Mouse (Mus musculus) limb, embryonic 11.5 days (tissue): ENCODE results near the gene Farp1. TPM values are rescaled to one million over a fixed set of nuclear protein-coding genes. Genes with fewer than 3 reads are reported as not detected.

ENCODE experiments used
- ATAC-seq: fragments of 200-750 bp; cut with Nextera tagmentation; 2 replicates; pipeline ENCODE4 v1.8.0; 2017; ENCODE audit warnings: low read depth; ENCODE audit not compliant: insufficient number of reproducible peaks, low FRiP score, low TSS enrichment
- DNase-seq: peaks from one replicate; pipeline ENCODE4 v3.0.0-alpha.2; 2015; ENCODE audit warnings: low spot score
- H3K27ac ChIP-seq: fragments of 300-500 bp; sonication (generic); replicated peaks from 2 replicates; pipeline ENCODE4 v1.5.1; 2014; ENCODE audit warnings: low read depth, mild to moderate bottlenecking, low read length
- H3K27me3 ChIP-seq: fragments of 300-500 bp; sonication (generic); 2 replicates; pipeline ENCODE4 v1.6.1; 2014; ENCODE audit warnings: mild to moderate bottlenecking, low read length, mixed read lengths; ENCODE audit not compliant: control insufficient read depth, insufficient read depth
- H3K36me3 ChIP-seq: fragments of 300-500 bp; sonication (generic); 2 replicates; pipeline ENCODE4 v1.6.1; 2014; ENCODE audit warnings: mild to moderate bottlenecking, low read length, moderate library complexity, mixed read lengths; ENCODE audit not compliant: control insufficient read depth, insufficient read depth
- H3K4me1 ChIP-seq: fragments of 300-500 bp; sonication (generic); 2 replicates; pipeline ENCODE4 v1.6.1; 2014; ENCODE audit warnings: low read length, mixed read lengths; ENCODE audit not compliant: control insufficient read depth, insufficient read depth
- H3K4me2 ChIP-seq: fragments of 300-500 bp; sonication (generic); 2 replicates; pipeline ENCODE4 v1.6.1; 2014; ENCODE audit warnings: low read depth, mild to moderate bottlenecking, moderate library complexity; ENCODE audit not compliant: severe bottlenecking
- H3K4me3 ChIP-seq: fragments of 300-500 bp; sonication (generic); 2 replicates; pipeline ENCODE4 v1.5.1; 2014; ENCODE audit warnings: low read depth, low read length
- H3K9ac ChIP-seq: fragments of 300-500 bp; sonication (generic); 2 replicates; pipeline ENCODE4 v1.6.1; 2014; ENCODE audit warnings: mild to moderate bottlenecking, low read length
- H3K9me3 ChIP-seq: fragments of 300-500 bp; sonication (generic); 2 replicates; pipeline ENCODE4 v1.6.1; 2016; ENCODE audit warnings: low read length; ENCODE audit not compliant: control insufficient read depth
- WGBS: fragments of 180-500 bp; shearing (Covaris S2); extraction: QIAGEN DNeasy Blood & Tissue Kit; methylation state at CpG from one replicate; pipeline ENCODE4 v1.1.7; 2014; 5-methylcytosine and 5-hydroxymethylcytosine counted together
- polyA plus RNA-seq: library from polyadenylated mRNA; unstranded; fragments of >200 nt; fragmentation: Nextera tagmentation; extraction: Ambion mirVana; gene quantifications from 2 replicates; pipeline ENCODE4 v1.2.1, GENCODE M21; 2014

The Farp1 gene
- polyA plus RNA-seq, 1 experiment from 2014 or later = 57.6 TPM

- no peaks in the 10 kb centered on the region for H3K27me3 ChIP-seq
- ATAC-seq (no peak), DNase-seq (no peak)
- H3K9ac ChIP-seq = no peak overlapping the region
- H3K4me3 ChIP-seq = no peak overlapping the region
- H3K36me3 ChIP-seq = peaks cover 10% of the 10 kb centered on the region
- no peaks in the 10 kb centered on the region for H3K4me1 ChIP-seq
- WGBS = 72% methylated on average over 2 of the region's 2 CpGs
- no peak overlapping the region for H3K4me2 ChIP-seq
- H3K9me3 ChIP-seq = no peaks in the 10 kb centered on the region
- no peak overlapping the region for H3K27ac ChIP-seq
These were observed 47.8 kb downstream of the Farp1 start for GRCm38 (mm10) chr14:121082793-121083192.

- H3K36me3 ChIP-seq = peaks cover 10% of the 10 kb centered on the region
- H3K27ac ChIP-seq = no peak overlapping the region
- WGBS = 71% methylated on average over 3 of the region's 3 CpGs
- H3K4me2 ChIP-seq = no peak overlapping the region
- no peaks in the 10 kb centered on the region for H3K27me3 ChIP-seq
- no peaks in the 10 kb centered on the region for H3K9me3 ChIP-seq
- ATAC-seq = no peak
- no peak for DNase-seq
- H3K9ac ChIP-seq = no peak overlapping the region
- no peak overlapping the region for H3K4me3 ChIP-seq
- H3K4me1 ChIP-seq = no peaks in the 10 kb centered on the region
These were observed 48.4 kb downstream of the Farp1 start for GRCm38 (mm10) chr14:121083352-121083751.

GRCm38 (mm10) chr14:121092517-121092916 lies 57.5 kb downstream of the Farp1 start:
- Histone ChIP-seq H3K4me1 (peaks cover 14% of the 10 kb centered on the region; the same call in 1 of the 2 replicates), H3K27ac (peak overlapping the region; percentile 52), H3K4me2 (no peak overlapping the region), H3K4me3 (no peak overlapping the region), H3K36me3 (peaks cover 10% of the 10 kb centered on the region), H3K9me3 (peaks cover 2% of the 10 kb centered on the region; the same call in 1 of the 2 replicates), H3K27me3 (no peaks in the 10 kb centered on the region), H3K9ac (no peak overlapping the region)
- 51% methylated on average over 9 of the region's 9 CpGs for WGBS
- DNase-seq = peak; percentile 42
- peak; percentile 46; the same call in 1 of the 2 replicates for ATAC-seq

GRCm38 (mm10) chr14:121093860-121094259 lies 58.9 kb downstream of the Farp1 start:
- Histone ChIP-seq H3K4me3 (no peak overlapping the region), H3K9ac (no peak overlapping the region), H3K4me1 (peaks cover 18% of the 10 kb centered on the region), H3K9me3 (peaks cover 2% of the 10 kb centered on the region; the same call in 1 of the 2 replicates), H3K4me2 (no peak overlapping the region), H3K27me3 (no peaks in the 10 kb centered on the region), H3K36me3 (peaks cover 6% of the 10 kb centered on the region), H3K27ac (no peak overlapping the region)
- DNase-seq (no peak), ATAC-seq (no peak)
- whole genome bisulfite sequencing = 88% methylated on average over 6 of the region's 6 CpGs

- H3K9ac ChIP-seq = no peak overlapping the region
- no peak for ATAC-seq
- no peak overlapping the region for H3K4me2 ChIP-seq
- no peak overlapping the region for H3K4me3 ChIP-seq
- 0 out of 2 replicates have a peak, but pooled peaks cover 2% of the 10 kb centered on the region for H3K36me3 ChIP-seq
- H3K9me3 ChIP-seq = no peaks in the 10 kb centered on the region
- DNase-seq = no peak
- peaks cover 8% of the 10 kb centered on the region for H3K4me1 ChIP-seq
- no peak overlapping the region for H3K27ac ChIP-seq
- WGBS = 84% methylated on average over 12 of the region's 12 CpGs
- no peaks in the 10 kb centered on the region for H3K27me3 ChIP-seq
These were observed 62.8 kb downstream of the Farp1 start for GRCm38 (mm10) chr14:121097640-121098435.

GRCm38 (mm10) chr14:121099120-121099519 lies 64.1 kb downstream of the Farp1 start:
- DNase-seq (no peak), ATAC-seq (no peak)
- Histone ChIP-seq H3K27ac (no peak overlapping the region), H3K4me2 (no peak overlapping the region), H3K4me3 (no peak overlapping the region), H3K4me1 (peaks cover 13% of the 10 kb centered on the region), H3K27me3 (no peaks in the 10 kb centered on the region), H3K9ac (no peak overlapping the region), H3K36me3 (no peaks in the 10 kb centered on the region; the same call in 1 of the 2 replicates), H3K9me3 (no peaks in the 10 kb centered on the region)
- 84% methylated on average over 8 of the region's 8 CpGs for WGBS

- DNase-seq = no peak
- peaks cover 21% of the 10 kb centered on the region for H3K4me1 ChIP-seq
- no peaks in the 10 kb centered on the region for H3K27me3 ChIP-seq
- no peak overlapping the region for H3K27ac ChIP-seq
- no peak overlapping the region for H3K9ac ChIP-seq
- no peak overlapping the region for H3K4me3 ChIP-seq
- ATAC-seq = no peak
- H3K4me2 ChIP-seq = no peak overlapping the region
- H3K9me3 ChIP-seq = no peaks in the 10 kb centered on the region
- no peaks in the 10 kb centered on the region; the same call in 1 of the 2 replicates for H3K36me3 ChIP-seq
- WGBS = 67% methylated on average over 2 of the region's 2 CpGs
These were observed 64.9 kb downstream of the Farp1 start for GRCm38 (mm10) chr14:121099876-121100275.

- Histone ChIP-seq H3K9me3 (no peaks in the 10 kb centered on the region), H3K27me3 (no peaks in the 10 kb centered on the region), H3K9ac (no peak overlapping the region), H3K36me3 (no peaks in the 10 kb centered on the region; the same call in 1 of the 2 replicates), H3K4me2 (no peak overlapping the region), H3K4me3 (no peak overlapping the region), H3K27ac (no peak overlapping the region), H3K4me1 (peaks cover 27% of the 10 kb centered on the region)
- DNase-seq (no peak), ATAC-seq (no peak)
- WGBS = 28% methylated on average over 2 of the region's 2 CpGs
These were observed 65.8 kb downstream of the Farp1 start for GRCm38 (mm10) chr14:121100829-121101228.
